In the genomic region with DNA sequence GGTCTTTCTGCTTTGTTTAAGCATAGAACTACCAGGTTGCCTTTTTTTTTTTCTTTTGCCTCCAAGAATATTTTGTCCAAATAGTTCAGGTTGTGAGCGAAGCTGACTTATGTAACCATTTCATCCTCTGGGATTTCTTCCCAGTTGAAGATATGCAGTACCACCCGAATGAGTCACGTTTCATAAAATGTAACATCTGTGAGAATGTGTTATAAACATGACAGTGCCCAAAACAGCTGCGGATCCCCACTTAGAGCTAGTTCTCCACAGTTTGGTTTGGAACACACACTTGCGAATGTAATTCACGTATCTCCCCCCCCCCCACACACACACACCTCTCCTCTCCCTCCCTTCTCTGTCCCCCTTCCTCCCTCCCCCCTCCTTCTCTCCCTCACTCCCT, we compare ENCODE assay signal across 23 mouse cellular contexts. TPM values are rescaled to one million over a fixed set of nuclear protein-coding genes. Genes with fewer than 3 reads are reported as not detected.
A peak's percentile ranks its signal among the peaks of the same experiment; 100 is the strongest.
DNase-seq lines count a peak whose midpoint lies in the region; ATAC-seq and TF ChIP-seq lines count a peak whose summit lies in the region.
"Had no signal": no experiment of that assay in that cellular context is flagged by ENCODE, and none has a peak within 500 bp of the region (broad histone marks: within the 10 kb centered on the region; RNA-seq: fewer than 3 reads in every experiment).

No protein-coding gene starts in this region.

- no peak for TF ChIP-seq POLR2A in limb, embryonic 14.5 days (IDR thresholded peaks at IDR 0.05; ENCODE audit: borderline replicate concordance, extremely low read depth, insufficient read depth, insufficient read length)
- TF ChIP-seq POLR2A in ES-Bruce4 (IDR thresholded peaks at IDR 0.05; ENCODE audit: insufficient read depth, low read length) = no peak
- TF ChIP-seq POLR2A in myocyte (IDR thresholded peaks at IDR 0.05; ENCODE audit: insufficient read length, low read depth) = no peak

- WGBS in embryonic facial prominence, embryonic 14.5 days = 67% methylated on average over 6 of the region's 6 CpGs
- 92% methylated on average over 6 of the region's 6 CpGs for WGBS in embryonic facial prominence, embryonic 10.5 days
- 84% methylated on average over 6 of the region's 6 CpGs for WGBS in limb, embryonic 14.5 days
- WGBS in limb, embryonic 10.5 days = 94% methylated on average over 6 of the region's 6 CpGs

- peak; percentile 46 for DNase-seq in embryonic facial prominence, embryonic 14.5 days (ENCODE audit: low spot score)
- DNase-seq in embryonic facial prominence, embryonic 10.5 days (ENCODE audit: low spot score) = no peak
- peak; percentile 22 for DNase-seq in limb, embryonic 14.5 days (ENCODE audit: low spot score)
- no peak for DNase-seq in limb, embryonic 10.5 days (ENCODE audit: low spot score)
- DNase-seq in embryo, embryonic 11 days = no peak
- DNase-seq: adrenal gland, postnatal 10 days; cerebellum, adult 11-12 months; cerebellum, adult 9-10 months; cerebellum, postnatal 25 days; gastrocnemius, adult 2 months; gastrocnemius, postnatal 25 days had no signal

- H3ac ChIP-seq in myocyte (ENCODE audit: control insufficient read depth, insufficient read length) = no peak overlapping the region

- H3K9me3 ChIP-seq in embryonic facial prominence, embryonic 14.5 days (ENCODE audit: control insufficient read depth, low read length) = 0 out of 2 replicates have a peak, but pooled peaks cover 7% of the 10 kb centered on the region
- peaks cover 11% of the 10 kb centered on the region; the same call in 1 of the 2 replicates for H3K9me3 ChIP-seq in embryonic facial prominence, embryonic 10.5 days
- 0 out of 2 replicates have a peak, but pooled peaks cover 7% of the 10 kb centered on the region for H3K9me3 ChIP-seq in limb, embryonic 14.5 days (ENCODE audit: control insufficient read depth, low read length)
- H3K9me3 ChIP-seq in limb, embryonic 10.5 days (replicated peaks) = peaks cover 7% of the 10 kb centered on the region; the same call in 1 of the 2 replicates
- H3K9me3 ChIP-seq in ES-Bruce4 (replicated peaks; ENCODE audit: control insufficient read depth, insufficient read depth, low read length, poor library complexity, severe bottlenecking) = 0 out of 2 replicates have a peak, but pooled peaks cover 5% of the 10 kb centered on the region
- H3K9me3 ChIP-seq: forebrain, embryonic 15.5 days; G1E had no signal

- H3K4me3 ChIP-seq in embryonic facial prominence, embryonic 14.5 days (ENCODE audit: low read depth, low read length) = no peak overlapping the region
- no peak overlapping the region for H3K4me3 ChIP-seq in embryonic facial prominence, embryonic 10.5 days
- H3K4me3 ChIP-seq in limb, embryonic 14.5 days (replicated peaks; ENCODE audit: low read length) = no peak overlapping the region
- no peak overlapping the region for H3K4me3 ChIP-seq in limb, embryonic 10.5 days
- peak overlapping the region; percentile 53; the same call in 1 of the 2 replicates for H3K4me3 ChIP-seq in ES-Bruce4 (ENCODE audit: low read depth, low read length)
- no peak overlapping the region for H3K4me3 ChIP-seq in myocyte
- H3K4me3 ChIP-seq: embryonic facial prominence, embryonic 15.5 days; erythroblast, embryonic 14.5 days; forebrain, embryonic 10.5 days; forebrain, embryonic 15.5 days; gastrocnemius, adult 2 months; heart, embryonic 12.5 days; hindbrain, embryonic 10.5 days had no signal

- H3K27me3 ChIP-seq in embryonic facial prominence, embryonic 14.5 days (replicated peaks; ENCODE audit: control insufficient read depth, insufficient read depth, low read length) = no peaks in the 10 kb centered on the region
- H3K27me3 ChIP-seq in embryonic facial prominence, embryonic 10.5 days (replicated peaks; ENCODE audit: low read depth, poor library complexity, severe bottlenecking) = no peaks in the 10 kb centered on the region
- H3K27me3 ChIP-seq in limb, embryonic 14.5 days (ENCODE audit: control insufficient read depth, insufficient read depth, low read length) = no peaks in the 10 kb centered on the region
- peaks cover 23% of the 10 kb centered on the region; the same call in 1 of the 2 replicates for H3K27me3 ChIP-seq in limb, embryonic 10.5 days (ENCODE audit: low read depth, poor library complexity, severe bottlenecking)
- H3K27me3 ChIP-seq in ES-Bruce4 (ENCODE audit: control insufficient read depth, insufficient read depth, low read length, poor library complexity, severe bottlenecking) (no peaks in the 10 kb centered on the region), myocyte (ENCODE audit: control insufficient read depth, insufficient read depth, insufficient read length) (no peaks in the 10 kb centered on the region)
- H3K27me3 ChIP-seq: CH12.LX; embryonic facial prominence, embryonic 15.5 days; forebrain, embryonic 15.5 days; heart, embryonic 12.5 days had no signal

- H3K79me2 ChIP-seq in myocyte (ENCODE audit: control insufficient read depth, insufficient read depth) = no peaks in the 10 kb centered on the region

- TF ChIP-seq CTCF in ES-Bruce4 (IDR thresholded peaks at IDR 0.05; ENCODE audit: low read depth, low read length) = no peak

- ATAC-seq in embryonic facial prominence, embryonic 14.5 days (ENCODE audit: low read depth) = no peak
- no peak for ATAC-seq in limb, embryonic 14.5 days (ENCODE audit: low FRiP score, low read depth)
- ATAC-seq: forebrain, embryonic 15.5 days; intestine, embryonic 16.5 days had no signal

- TF ChIP-seq EP300 in ES-Bruce4 (IDR thresholded peaks at IDR 0.05; ENCODE audit: insufficient read depth, low read depth, low read length) = no peak

- no peaks in the 10 kb centered on the region for H3K4me1 ChIP-seq in embryonic facial prominence, embryonic 14.5 days (ENCODE audit: control insufficient read depth, insufficient read depth, low read length)
- peaks cover 15% of the 10 kb centered on the region for H3K4me1 ChIP-seq in embryonic facial prominence, embryonic 10.5 days
- H3K4me1 ChIP-seq in limb, embryonic 14.5 days (ENCODE audit: control insufficient read depth, insufficient read depth, low read length) = no peaks in the 10 kb centered on the region
- peaks cover 12% of the 10 kb centered on the region for H3K4me1 ChIP-seq in limb, embryonic 10.5 days
- peaks cover 5% of the 10 kb centered on the region for H3K4me1 ChIP-seq in ES-Bruce4 (ENCODE audit: control insufficient read depth, insufficient read depth, low read length)

- H3K9ac ChIP-seq in embryonic facial prominence, embryonic 14.5 days (ENCODE audit: low read depth, low read length) = no peak overlapping the region
- no peak overlapping the region for H3K9ac ChIP-seq in limb, embryonic 14.5 days (ENCODE audit: low read depth, low read length, severe bottlenecking)
- H3K9ac ChIP-seq in ES-Bruce4 (ENCODE audit: low read depth, poor library complexity, severe bottlenecking) = peak overlapping the region; percentile 58
- H3K9ac ChIP-seq: embryonic facial prominence, embryonic 15.5 days; forebrain, embryonic 15.5 days; heart, embryonic 12.5 days; hindbrain, embryonic 14.5 days had no signal

- H3K4me2 ChIP-seq in embryonic facial prominence, embryonic 14.5 days (ENCODE audit: low read depth, low read length) = no peak overlapping the region
- no peak overlapping the region for H3K4me2 ChIP-seq in limb, embryonic 14.5 days (replicated peaks; ENCODE audit: low read depth, low read length, severe bottlenecking)
- H3K4me2 ChIP-seq in myocyte (ENCODE audit: low read depth) = peak overlapping the region; percentile 45
- H3K4me2 ChIP-seq: embryonic facial prominence, embryonic 15.5 days; forebrain, embryonic 15.5 days; heart, embryonic 12.5 days; hindbrain, embryonic 14.5 days had no signal

- no peak overlapping the region for H3K27ac ChIP-seq in embryonic facial prominence, embryonic 14.5 days (replicated peaks; ENCODE audit: low read depth, low read length)
- H3K27ac ChIP-seq in embryonic facial prominence, embryonic 10.5 days (replicated peaks) = no peak overlapping the region
- H3K27ac ChIP-seq in limb, embryonic 14.5 days (replicated peaks; ENCODE audit: low read depth, low read length) = no peak overlapping the region
- no peak overlapping the region for H3K27ac ChIP-seq in limb, embryonic 10.5 days
- H3K27ac ChIP-seq in ES-Bruce4 (ENCODE audit: insufficient read depth, low read length) = peak overlapping the region; percentile 95
- H3K27ac ChIP-seq: embryonic facial prominence, embryonic 15.5 days; forebrain, embryonic 10.5 days; forebrain, embryonic 15.5 days; gastrocnemius, adult 2 months; hindbrain, embryonic 10.5 days; hindbrain, embryonic 14.5 days had no signal

- H3K36me3 ChIP-seq in embryonic facial prominence, embryonic 14.5 days (ENCODE audit: control insufficient read depth, insufficient read depth, low read length) = no peaks in the 10 kb centered on the region
- 0 out of 2 replicates have a peak, but pooled peaks cover 5% of the 10 kb centered on the region for H3K36me3 ChIP-seq in embryonic facial prominence, embryonic 10.5 days (replicated peaks)
- no peaks in the 10 kb centered on the region for H3K36me3 ChIP-seq in limb, embryonic 14.5 days (ENCODE audit: control insufficient read depth, insufficient read depth, low read length)
- H3K36me3 ChIP-seq in limb, embryonic 10.5 days = no peaks in the 10 kb centered on the region
- H3K36me3 ChIP-seq in ES-Bruce4 (ENCODE audit: control insufficient read depth, insufficient read depth, low read length, poor library complexity, severe bottlenecking) (no peaks in the 10 kb centered on the region), myocyte (ENCODE audit: control insufficient read depth, insufficient read depth) (no peaks in the 10 kb centered on the region)
- H3K36me3 ChIP-seq: embryonic facial prominence, embryonic 15.5 days; forebrain, embryonic 15.5 days; G1E; heart, embryonic 12.5 days; hindbrain, embryonic 10.5 days had no signal

RNA-seq across cellular contexts. Expression of gene Gpr1, which starts 15.0 kb away (rescaled TPM):
- 0.41 and 0.64 TPM in 2 replicates for polyA plus RNA-seq in embryonic facial prominence, embryonic 14.5 days (2014; fragmentation: Nextera tagmentation; extraction: Ambion mirVana)
- 0.10 and 0.12 TPM in 2 replicates for polyA plus RNA-seq in embryonic facial prominence, embryonic 10.5 days (2016; fragmentation: Nextera tagmentation; extraction: Ambion mirVana)
- 0.29 and 0.33 TPM in 2 replicates for polyA plus RNA-seq in limb, embryonic 14.5 days (2012; rRNA removed)
- polyA plus RNA-seq in limb, embryonic 14.5 days (2014; fragmentation: Nextera tagmentation; extraction: Ambion mirVana) = 0.10 and 0.34 TPM in 2 replicates
- polyA plus RNA-seq in limb, embryonic 10.5 days (2016; fragmentation: Nextera tagmentation; extraction: Ambion mirVana) = 0.08 and 0.15 TPM in 2 replicates
- polyA plus RNA-seq in ES-Bruce4 (2011; ENCODE audit: insufficient read depth, insufficient read length, low read depth, missing spikeins) (0.35 and 0.61 TPM in 2 replicates), myocyte (2012; fragmentation: generic; extraction: Trizol) (0.02 TPM)
- polyA plus RNA-seq: erythroblast, embryonic 14.5 days; intestine, embryonic 16.5 days had no signal

RNA-seq across cellular contexts. Expression of gene Ndufs1, which starts 22.8 kb away (rescaled TPM):
- 122 and 131 TPM in 2 replicates for polyA plus RNA-seq in embryonic facial prominence, embryonic 14.5 days (2014; fragmentation: Nextera tagmentation; extraction: Ambion mirVana)
- 142 and 149 TPM in 2 replicates for polyA plus RNA-seq in embryonic facial prominence, embryonic 10.5 days (2016; fragmentation: Nextera tagmentation; extraction: Ambion mirVana)
- polyA plus RNA-seq in limb, embryonic 14.5 days (2012; rRNA removed) = 83.1 and 96.3 TPM in 2 replicates
- polyA plus RNA-seq in limb, embryonic 14.5 days (2014; fragmentation: Nextera tagmentation; extraction: Ambion mirVana) = 115 and 117 TPM in 2 replicates
- polyA plus RNA-seq in limb, embryonic 10.5 days (2016; fragmentation: Nextera tagmentation; extraction: Ambion mirVana) = 151 and 163 TPM in 2 replicates
- polyA plus RNA-seq in ES-Bruce4 (2011; ENCODE audit: insufficient read depth, insufficient read length, low read depth, missing spikeins) (106 and 110 TPM in 2 replicates), myocyte (2012; fragmentation: generic; extraction: Trizol) (58.8 TPM)

RNA-seq across cellular contexts. Expression of gene Eef1b2, which starts 22.8 kb away (rescaled TPM):
- polyA plus RNA-seq in embryonic facial prominence, embryonic 14.5 days (2014; fragmentation: Nextera tagmentation; extraction: Ambion mirVana) = 733 and 744 TPM in 2 replicates
- 653 and 654 TPM in 2 replicates for polyA plus RNA-seq in embryonic facial prominence, embryonic 10.5 days (2016; fragmentation: Nextera tagmentation; extraction: Ambion mirVana)
- 708 and 1,108 TPM in 2 replicates for polyA plus RNA-seq in limb, embryonic 14.5 days (2012; rRNA removed)
- polyA plus RNA-seq in limb, embryonic 14.5 days (2014; fragmentation: Nextera tagmentation; extraction: Ambion mirVana) = 730 and 750 TPM in 2 replicates
- polyA plus RNA-seq in limb, embryonic 10.5 days (2016; fragmentation: Nextera tagmentation; extraction: Ambion mirVana) = 676 and 742 TPM in 2 replicates
- 2,024 and 2,095 TPM in 2 replicates for polyA plus RNA-seq in ES-Bruce4 (2011; ENCODE audit: insufficient read depth, insufficient read length, low read depth, missing spikeins)
- polyA plus RNA-seq in myocyte (2012; fragmentation: generic; extraction: Trizol) = 1,523 TPM

Comparison
In these comparisons a context has a peak if more than half of its experiments do, and no peak if none do; other contexts are left out.
1. DNase-seq: peak in embryonic facial prominence, embryonic 14.5 days (single experiment) and limb, embryonic 14.5 days (single experiment); none in embryonic facial prominence, embryonic 10.5 days (single experiment), limb, embryonic 10.5 days (single experiment) and embryo, embryonic 11 days (single experiment).